Mouse (Mus musculus): Measurements from ENCODE around the gene Prph. TPM values are rescaled to one million over a fixed set of nuclear protein-coding genes. Genes with fewer than 3 reads are reported as not detected.
"Not testable (repeated sequence)": the region's sequence is repeated elsewhere in the genome, so short reads cannot be mapped to it uniquely, and the experiment has no call there.

The Prph gene
- total RNA-seq, 2 experiments from 2014 or later = 0.61 to 1.1 TPM

GRCm38 (mm10) chr15:99032726-99033250, 22.2 kb upstream of the Prph start:
- DNase-seq (ENCODE audit: low spot score in 2 of 2) = no peak

- DNase-seq (ENCODE audit: low spot score in 2 of 2) = no peak
Observed at GRCm38 (mm10) chr15:99033498-99034270, 21.3 kb upstream of the Prph start.

- DNase-seq (ENCODE audit: low spot score in 2 of 2) = peak; percentile 16 to 58
Observed at GRCm38 (mm10) chr15:99035431-99035830, 19.5 kb upstream of the Prph start.

GRCm38 (mm10) chr15:99036249-99036905, 18.6 kb upstream of the Prph start:
- DNase-seq (ENCODE audit: low spot score in 2 of 2) = no peak

GRCm38 (mm10) chr15:99038025-99038424, 16.9 kb upstream of the Prph start:
- no peak for DNase-seq (ENCODE audit: low spot score in 2 of 2)

GRCm38 (mm10) chr15:99038797-99039196, 16.2 kb upstream of the Prph start:
- no peak for DNase-seq (ENCODE audit: low spot score in 2 of 2)

- DNase-seq (ENCODE audit: low spot score in 2 of 2) = no peak
Observed at GRCm38 (mm10) chr15:99039306-99039705, 15.7 kb upstream of the Prph start.

GRCm38 (mm10) chr15:99039996-99040919, 14.7 kb upstream of the Prph start:
- no peak for DNase-seq (ENCODE audit: low spot score in 2 of 2)

GRCm38 (mm10) chr15:99040920-99041856, 13.8 kb upstream of the Prph start:
- no peak for DNase-seq (ENCODE audit: low spot score in 2 of 2)

GRCm38 (mm10) chr15:99042334-99042733, 12.6 kb upstream of the Prph start:
- DNase-seq (ENCODE audit: low spot score in 2 of 2) = no peak

- DNase-seq (ENCODE audit: low spot score in 2 of 2) = no peak
Observed at GRCm38 (mm10) chr15:99044854-99045253, 10.1 kb upstream of the Prph start.

GRCm38 (mm10) chr15:99045734-99046133, 9.2 kb upstream of the Prph start:
- not testable (repeated sequence) for DNase-seq (ENCODE audit: low spot score in 2 of 2)

- peak; percentile 16 to 76 for DNase-seq (ENCODE audit: low spot score in 2 of 2)
Observed at GRCm38 (mm10) chr15:99049473-99050253, 5.3 kb upstream of the Prph start.

- no peak for DNase-seq (ENCODE audit: low spot score in 2 of 2)
Observed at GRCm38 (mm10) chr15:99053373-99053772, 1.6 kb upstream of the Prph start.

GRCm38 (mm10) chr15:99055511-99055961, 562 bp downstream of the Prph start:
- DNase-seq (ENCODE audit: low spot score in 2 of 2) = no peak

GRCm38 (mm10) chr15:99056332-99056731, 1.4 kb downstream of the Prph start:
- DNase-seq (ENCODE audit: low spot score in 2 of 2) = no peak

- no peak for DNase-seq (ENCODE audit: low spot score in 2 of 2)
Observed at GRCm38 (mm10) chr15:99065557-99066165, 10.7 kb downstream of the Prph start.

GRCm38 (mm10) chr15:99071988-99072387, 17.0 kb downstream of the Prph start:
- no peak for DNase-seq (ENCODE audit: low spot score in 2 of 2)
